Mouse (Mus musculus): ENCODE data around the gene Zfp426. TPM values are rescaled to one million over a fixed set of nuclear protein-coding genes. Genes with fewer than 3 reads are reported as not detected.

The Zfp426 gene
- polyA plus RNA-seq (2012; fragmentation: generic; extraction: Trizol) = 5.5 TPM

DNA sequence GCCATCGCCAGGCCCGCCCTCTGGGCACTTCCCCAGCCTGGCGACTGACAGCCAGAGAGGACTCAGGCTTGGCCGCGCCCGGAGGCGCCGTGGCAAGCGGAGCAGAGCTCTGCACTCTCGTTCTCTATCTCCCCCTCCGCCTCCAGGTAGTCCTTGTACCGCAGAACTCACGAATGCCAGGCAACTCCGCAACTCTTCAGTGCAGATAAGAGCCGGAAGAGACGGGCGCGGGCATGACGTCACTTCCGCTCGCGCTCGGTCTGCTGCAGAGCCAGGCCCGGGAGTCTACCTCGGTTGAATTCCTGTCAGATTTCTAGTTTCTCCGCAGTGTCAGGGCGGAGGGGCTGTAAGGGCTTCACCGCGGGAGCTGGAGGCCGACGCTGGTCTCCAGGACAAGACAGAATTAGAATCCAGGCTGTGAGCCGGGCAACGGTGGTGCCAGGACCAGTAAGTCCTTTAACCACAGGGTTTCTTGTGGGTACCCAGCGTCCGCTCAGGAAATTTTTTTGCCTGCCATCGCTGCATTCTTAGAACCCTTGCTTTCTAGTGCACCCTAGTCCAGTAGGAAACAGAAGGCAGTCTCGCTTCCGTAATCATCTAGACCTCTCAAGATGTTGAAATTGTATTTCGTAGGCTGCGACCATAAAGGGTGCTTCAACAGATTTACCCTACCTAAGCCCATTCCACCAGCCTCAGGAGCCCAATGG lies at the start of gene Zfp426:
TSS of gene Zfp426 (minus strand) at position 220 of the 707 bp plus-strand sequence.
- H3K4me3 ChIP-seq = peak within 1 kb of the TSS; percentile 94
- H3K36me3 ChIP-seq (ENCODE audit: control insufficient read depth, insufficient read depth) = peaks cover 19% of the 10 kb centered on the region
- peak within 1 kb of the TSS; percentile 77 for H3ac ChIP-seq (ENCODE audit: control insufficient read depth, insufficient read length)
- peaks cover 28% of the 10 kb centered on the region for H3K79me2 ChIP-seq (ENCODE audit: control insufficient read depth, insufficient read depth)
- TF ChIP-seq MYOD1 (IDR thresholded peaks at IDR 0.05; ENCODE audit: control insufficient read depth in 1 of 3, insufficient read length in 2 of 3, low read depth in 2 of 3) = no peak
- TF ChIP-seq MAX (IDR thresholded peaks at IDR 0.05; ENCODE audit: low read depth) = no peak
- TF ChIP-seq E2F4 (IDR thresholded peaks at IDR 0.05; ENCODE audit: insufficient read depth) = no peak
- no peak for TF ChIP-seq USF1 (IDR thresholded peaks at IDR 0.05; ENCODE audit: low read depth)
- TF ChIP-seq CEBPB (IDR thresholded peaks at IDR 0.05; ENCODE audit: insufficient read depth, poor library complexity, severe bottlenecking) = no peak
- TF ChIP-seq SRF (IDR thresholded peaks at IDR 0.05; ENCODE audit: control insufficient read depth, insufficient read length, low read depth) = no peak
- peak; percentile 78 for TF ChIP-seq POLR2A (IDR thresholded peaks at IDR 0.05; ENCODE audit: insufficient read length, low read depth)
- no peak for TF ChIP-seq MYOG (IDR thresholded peaks at IDR 0.05; ENCODE audit: control insufficient read depth in 1 of 3, insufficient read depth in 1 of 3, insufficient read length in 2 of 3, low read depth in 2 of 3)
- TF ChIP-seq TCF3 (IDR thresholded peaks at IDR 0.05; ENCODE audit: insufficient read length, low read depth) = no peak
- TF ChIP-seq REST (IDR thresholded peaks at IDR 0.05; ENCODE audit: insufficient read depth, insufficient read length) = no peak
- TF ChIP-seq TCF12 (IDR thresholded peaks at IDR 0.05; ENCODE audit: insufficient read depth, poor library complexity, severe bottlenecking) = no peak
- TF ChIP-seq POLR2AphosphoS2 (IDR thresholded peaks at IDR 0.05; ENCODE audit: insufficient read length, low read depth) = peak; percentile 80
- H3K4me2 ChIP-seq (ENCODE audit: low read depth) = peak within 1 kb of the TSS; percentile 90
- H3K27me3 ChIP-seq (ENCODE audit: control insufficient read depth, insufficient read depth, insufficient read length) = no peaks in the 10 kb centered on the region

DNA sequence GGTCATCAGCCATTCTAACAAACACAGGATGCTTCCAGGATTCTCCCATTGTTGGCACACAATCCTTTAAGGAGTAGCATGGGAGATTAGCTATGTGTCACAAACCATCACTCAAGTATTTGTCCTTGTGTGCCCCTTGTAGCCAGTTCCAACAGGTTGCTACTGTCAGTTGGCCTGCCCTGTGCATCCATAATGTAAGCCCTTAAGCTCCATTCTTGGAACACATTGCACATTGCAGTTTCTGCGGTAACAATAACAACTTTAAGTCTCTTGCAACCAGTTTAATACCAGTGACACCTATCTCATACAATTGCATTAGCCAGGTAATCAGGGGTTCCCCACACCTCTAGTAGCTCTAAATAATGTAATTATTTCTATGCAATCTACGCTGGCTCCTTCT lies 44.1 kb upstream of the Zfp426 start:
- peaks cover 18% of the 10 kb centered on the region for H3K27me3 ChIP-seq (ENCODE audit: control insufficient read depth, insufficient read depth, insufficient read length)
- H3K79me2 ChIP-seq (ENCODE audit: control insufficient read depth, insufficient read depth) = no peaks in the 10 kb centered on the region
- no peak overlapping the region for H3K4me3 ChIP-seq
- H3ac ChIP-seq (ENCODE audit: control insufficient read depth, insufficient read length) = no peak overlapping the region
- H3K36me3 ChIP-seq (ENCODE audit: control insufficient read depth, insufficient read depth) = no peaks in the 10 kb centered on the region
- TF ChIP-seq E2F4 (IDR thresholded peaks at IDR 0.05; ENCODE audit: insufficient read depth) = no peak
- no peak for TF ChIP-seq CEBPB (IDR thresholded peaks at IDR 0.05; ENCODE audit: insufficient read depth, poor library complexity, severe bottlenecking)
- TF ChIP-seq POLR2AphosphoS2 (IDR thresholded peaks at IDR 0.05; ENCODE audit: insufficient read length, low read depth) = no peak
- TF ChIP-seq MYOD1 (IDR thresholded peaks at IDR 0.05; ENCODE audit: control insufficient read depth in 1 of 3, insufficient read length in 2 of 3, low read depth in 2 of 3) = no peak
- no peak for TF ChIP-seq TCF12 (IDR thresholded peaks at IDR 0.05; ENCODE audit: insufficient read depth, poor library complexity, severe bottlenecking)
- no peak for TF ChIP-seq REST (IDR thresholded peaks at IDR 0.05; ENCODE audit: insufficient read depth, insufficient read length)
- no peak for TF ChIP-seq TCF3 (IDR thresholded peaks at IDR 0.05; ENCODE audit: insufficient read length, low read depth)
- TF ChIP-seq MYOG (IDR thresholded peaks at IDR 0.05; ENCODE audit: control insufficient read depth in 1 of 3, insufficient read depth in 1 of 3, insufficient read length in 2 of 3, low read depth in 2 of 3) = no peak
- no peak for TF ChIP-seq SRF (IDR thresholded peaks at IDR 0.05; ENCODE audit: control insufficient read depth, insufficient read length, low read depth)
- TF ChIP-seq POLR2A (IDR thresholded peaks at IDR 0.05; ENCODE audit: insufficient read length, low read depth) = no peak
- TF ChIP-seq MAX (IDR thresholded peaks at IDR 0.05; ENCODE audit: low read depth) = no peak
- no peak for TF ChIP-seq USF1 (IDR thresholded peaks at IDR 0.05; ENCODE audit: low read depth)
- no peak overlapping the region for H3K4me2 ChIP-seq (ENCODE audit: low read depth)

DNA sequence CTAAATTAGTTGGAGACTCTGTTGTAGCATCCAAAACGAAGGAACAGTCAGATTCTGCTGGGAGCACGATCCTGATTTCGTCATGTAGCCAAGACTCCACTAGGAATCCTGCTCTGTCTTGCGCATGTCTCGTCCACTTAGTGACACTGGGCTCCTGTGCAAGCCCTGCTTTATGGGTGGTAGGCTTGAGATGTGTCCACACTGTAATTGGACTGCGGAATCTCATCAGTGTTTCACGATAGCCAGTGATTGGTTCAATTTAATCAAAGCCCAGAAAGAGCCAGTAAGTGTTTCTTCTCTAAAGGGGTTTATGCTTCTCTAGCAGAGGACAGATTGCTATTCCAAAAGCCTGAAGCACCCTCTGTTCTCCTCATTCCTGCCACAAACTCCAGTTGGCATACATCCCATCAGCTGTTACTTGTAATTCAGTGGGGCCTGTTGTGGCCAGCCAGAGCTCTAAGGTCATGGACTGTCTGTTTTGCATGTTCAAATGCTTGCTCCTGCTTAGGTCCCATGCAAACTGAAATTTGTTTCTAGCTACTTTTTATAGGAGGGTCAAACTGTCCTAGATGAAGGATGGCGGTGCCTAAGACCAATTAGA lies 41.9 kb upstream of the Zfp426 start:
- TF ChIP-seq MYOD1 (IDR thresholded peaks at IDR 0.05; ENCODE audit: control insufficient read depth in 1 of 3, insufficient read length in 2 of 3, low read depth in 2 of 3) = peak; percentile 76 to 90 (median 89)
- peak in 2 of 3 experiments; percentile 60 to 69 for TF ChIP-seq MYOG (IDR thresholded peaks at IDR 0.05; ENCODE audit: control insufficient read depth in 1 of 3, insufficient read depth in 1 of 3, insufficient read length in 2 of 3, low read depth in 2 of 3)
- peak; percentile 37 for TF ChIP-seq POLR2A (IDR thresholded peaks at IDR 0.05; ENCODE audit: insufficient read length, low read depth)
- peak; percentile 48 for TF ChIP-seq TCF12 (IDR thresholded peaks at IDR 0.05; ENCODE audit: insufficient read depth, poor library complexity, severe bottlenecking)
- TF ChIP-seq POLR2AphosphoS2 (IDR thresholded peaks at IDR 0.05; ENCODE audit: insufficient read length, low read depth) = no peak
- TF ChIP-seq E2F4 (IDR thresholded peaks at IDR 0.05; ENCODE audit: insufficient read depth) = no peak
- no peak for TF ChIP-seq REST (IDR thresholded peaks at IDR 0.05; ENCODE audit: insufficient read depth, insufficient read length)
- Histone ChIP-seq H3K79me2 (ENCODE audit: control insufficient read depth, insufficient read depth) (no peaks in the 10 kb centered on the region), H3K4me2 (ENCODE audit: low read depth) (peak overlapping the region; percentile 79), H3K27me3 (ENCODE audit: control insufficient read depth, insufficient read depth, insufficient read length) (peaks cover 11% of the 10 kb centered on the region), H3K36me3 (ENCODE audit: control insufficient read depth, insufficient read depth) (no peaks in the 10 kb centered on the region), H3K4me3 (no peak overlapping the region), H3ac (ENCODE audit: control insufficient read depth, insufficient read length) (no peak overlapping the region)

DNA sequence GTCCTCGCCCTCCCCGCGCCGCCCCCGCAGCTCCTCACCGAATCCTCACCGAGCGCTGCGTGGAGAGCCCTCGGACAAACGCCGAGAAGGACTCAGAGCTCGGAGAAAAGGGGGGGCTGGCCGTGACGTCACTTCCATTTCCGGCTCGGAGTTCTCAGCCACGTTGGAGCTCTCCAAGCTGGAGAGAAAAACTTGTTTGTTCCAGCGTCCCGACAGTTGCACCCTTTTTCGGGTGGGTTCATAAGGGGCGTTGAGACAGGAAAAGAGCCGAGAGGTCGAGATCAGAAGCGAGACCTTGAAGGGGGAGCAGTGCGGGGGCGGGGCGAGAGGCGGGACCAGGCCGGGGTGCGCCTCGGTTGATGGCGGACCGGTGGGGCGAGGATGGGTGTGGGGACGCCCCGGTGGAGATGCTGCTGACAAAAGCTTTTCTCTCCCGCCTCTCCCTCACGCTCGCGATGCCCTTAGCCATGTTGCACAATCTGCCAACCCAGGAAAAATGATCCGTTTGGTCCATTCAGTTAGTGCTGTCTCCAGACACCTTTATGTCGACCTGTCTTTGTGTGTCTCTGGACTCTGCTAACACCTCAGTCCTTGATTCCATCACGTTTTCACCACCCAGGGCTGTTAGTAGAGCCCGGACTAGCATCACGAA lies 28.9 kb upstream of the Zfp426 start, which contains the start of gene Zfp266:
TSS of gene Zfp266 (minus strand) at position 112 of the 652 bp plus-strand sequence.
- peak within 1 kb of the TSS; percentile 96 for H3K4me2 ChIP-seq (ENCODE audit: low read depth)

More for the DNA sequence above, 28.9 kb upstream of the Zfp426 start, which contains the start of gene Zfp266:
- Histone ChIP-seq H3K27me3 (ENCODE audit: control insufficient read depth, insufficient read depth, insufficient read length) (no peaks in the 10 kb centered on the region), H3K79me2 (ENCODE audit: control insufficient read depth, insufficient read depth) (peaks cover 45% of the 10 kb centered on the region), H3K4me3 (peak within 1 kb of the TSS; percentile 83), H3K36me3 (ENCODE audit: control insufficient read depth, insufficient read depth) (peaks cover 4% of the 10 kb centered on the region), H3ac (ENCODE audit: control insufficient read depth, insufficient read length) (peak within 1 kb of the TSS; percentile 91)
- TF ChIP-seq REST (IDR thresholded peaks at IDR 0.05; ENCODE audit: insufficient read depth, insufficient read length) (no peak), POLR2AphosphoS2 (IDR thresholded peaks at IDR 0.05; ENCODE audit: insufficient read length, low read depth) (peak; percentile 36), POLR2A (IDR thresholded peaks at IDR 0.05; ENCODE audit: insufficient read length, low read depth) (peak; percentile 62), MAX (IDR thresholded peaks at IDR 0.05; ENCODE audit: low read depth) (peak; percentile 7), MYOD1 (IDR thresholded peaks at IDR 0.05; ENCODE audit: control insufficient read depth in 1 of 3, insufficient read length in 2 of 3, low read depth in 2 of 3) (no peak)
